Mouse (Mus musculus) MEL (cell line): ENCODE results near the gene Prm1. TPM values are rescaled to one million over a fixed set of nuclear protein-coding genes. Genes with fewer than 3 reads are reported as not detected.

Experiments
- DNase-seq: peaks from one replicate; pipeline ENCODE4 v3.0.0; 2011; ENCODE audit warnings: low read depth, low spot score
- H3K27ac ChIP-seq: 2 replicates; pipeline ENCODE4 v1.5.1; 2012; ENCODE audit warnings: low read depth, mild to moderate bottlenecking, control low read depth, low read length, moderate library complexity; ENCODE audit not compliant: control insufficient read depth
- H3K27me3 ChIP-seq, 2 experiments: fragments of 150-350 bp in 1 of 2; sonication (generic) in 1 of 2; 2 replicates each; pipeline ENCODE4 v1.6.1; 2012; ENCODE audit warnings: low read length in 2 of 2, mild to moderate bottlenecking in 2 of 2, improper control_type of control experiment in 1 of 2, moderate library complexity in 1 of 2; ENCODE audit not compliant: insufficient read depth in 2 of 2, control insufficient read depth in 1 of 2
- H3K36me3 ChIP-seq, 2 experiments: 2 replicates each; pipeline ENCODE4 v1.6.1; 2012 to 2014; ENCODE audit warnings: low read length in 2 of 2, improper control_type of control experiment in 1 of 2, inconsistent platforms in 1 of 2, mild to moderate bottlenecking in 1 of 2; ENCODE audit not compliant: insufficient read depth in 2 of 2, control insufficient read depth in 1 of 2
- H3K4me1 ChIP-seq, 2 experiments: fragments of 150-350 bp in 1 of 2; sonication (generic) in 1 of 2; 2 replicates each; pipeline ENCODE4 v1.6.1; 2012; ENCODE audit warnings: low read length in 2 of 2, improper control_type of control experiment in 1 of 2, mild to moderate bottlenecking in 1 of 2; ENCODE audit not compliant: insufficient read depth in 2 of 2, control insufficient read depth in 1 of 2
- H3K4me3 ChIP-seq, 2 experiments: fragments of 150-350 bp in 1 of 2; sonication (generic) in 1 of 2; 2 replicates each; pipeline ENCODE4 v1.5.1; 2012; ENCODE audit warnings: low read depth in 2 of 2, low read length in 2 of 2, mild to moderate bottlenecking in 2 of 2, moderate library complexity in 2 of 2, control low read depth in 1 of 2, improper control_type of control experiment in 1 of 2; ENCODE audit not compliant: control insufficient read depth in 1 of 2, insufficient read depth in 1 of 2
- H3K79me2 ChIP-seq: 2 replicates; pipeline ENCODE4 v1.6.1; 2012; ENCODE audit warnings: mild to moderate bottlenecking, low read length, moderate library complexity; ENCODE audit not compliant: control insufficient read depth, poor library complexity, insufficient read depth
- H3K9ac ChIP-seq: 2 replicates; pipeline ENCODE4 v1.6.1; 2012; ENCODE audit warnings: low read depth, mild to moderate bottlenecking, control low read depth, low read length, moderate library complexity; ENCODE audit not compliant: control insufficient read depth, poor library complexity, severe bottlenecking
- H3K9me3 ChIP-seq: fragments of 150-350 bp; sonication (generic); replicated peaks from 2 replicates; pipeline ENCODE4 v1.6.1; 2012; ENCODE audit warnings: mild to moderate bottlenecking, low read length, improper control_type of control experiment, moderate library complexity; ENCODE audit not compliant: insufficient read depth
- BHLHE40 ChIP-seq: IDR thresholded peaks from 2 replicates; pipeline ENCODE4 v1.6.1; 2012; ENCODE audit warnings: low read depth, mild to moderate bottlenecking, inconsistent platforms, low read length, improper control_type of control experiment, borderline replicate concordance
- CHD1 ChIP-seq: IDR thresholded peaks from 2 replicates; pipeline ENCODE4 v1.6.1; 2012; ENCODE audit warnings: low read depth, mild to moderate bottlenecking, inconsistent platforms, low read length, improper control_type of control experiment
- CHD2 ChIP-seq: IDR thresholded peaks from 2 replicates; pipeline ENCODE4 v1.6.1; 2011; ENCODE audit warnings: low read length, improper control_type of control experiment
- E2F4 ChIP-seq: IDR thresholded peaks from 2 replicates; pipeline ENCODE4 v1.6.1; 2011; ENCODE audit warnings: low read depth, low read length, improper control_type of control experiment, borderline replicate concordance
- ELF1 ChIP-seq: IDR thresholded peaks from 2 replicates; pipeline ENCODE4 v1.6.1; 2014; ENCODE audit warnings: low read depth, mild to moderate bottlenecking, inconsistent platforms, low read length, improper control_type of control experiment, moderate library complexity
- EP300 ChIP-seq, 2 experiments: IDR thresholded peaks; 2 replicates each; pipeline ENCODE4 v1.6.1; 2011; ENCODE audit warnings: improper control_type of control experiment in 2 of 2, low read length in 2 of 2, low read depth in 1 of 2, mild to moderate bottlenecking in 1 of 2
- ETS1 ChIP-seq: IDR thresholded peaks from 2 replicates; pipeline ENCODE4 v1.6.1; 2012; ENCODE audit warnings: low read depth, mild to moderate bottlenecking, inconsistent platforms, low read length, improper control_type of control experiment, moderate library complexity
- GATA1 ChIP-seq: IDR thresholded peaks from 2 replicates; pipeline ENCODE4 v1.6.1; 2011; ENCODE audit warnings: low read depth, low read length, improper control_type of control experiment
- HCFC1 ChIP-seq: IDR thresholded peaks from 2 replicates; pipeline ENCODE4 v1.6.1; 2012; ENCODE audit warnings: low read depth, mild to moderate bottlenecking, inconsistent platforms, low read length, improper control_type of control experiment, moderate library complexity
- JUND ChIP-seq: IDR thresholded peaks from 2 replicates; pipeline ENCODE4 v1.6.1; 2011; ENCODE audit warnings: low read depth, mild to moderate bottlenecking, improper control_type of control experiment, low read length
- KAT2A ChIP-seq: conservative IDR thresholded peaks from 2 replicates; pipeline ENCODE4 v1.6.1; 2012; ENCODE audit warnings: low read depth, low read length, improper control_type of control experiment, inconsistent platforms
- MAX ChIP-seq: IDR thresholded peaks from 2 replicates; pipeline ENCODE4 v1.6.1; 2011; ENCODE audit warnings: low read length, improper control_type of control experiment
- MEF2A ChIP-seq: IDR thresholded peaks from 2 replicates; pipeline ENCODE4 v1.6.1; 2014; ENCODE audit warnings: low read depth, mild to moderate bottlenecking, inconsistent platforms, low read length, improper control_type of control experiment; ENCODE audit not compliant: poor library complexity, insufficient replicate concordance, severe bottlenecking; ENCODE audit errors: extremely low read depth
- MYB ChIP-seq: IDR thresholded peaks from 2 replicates; pipeline ENCODE4 v1.6.1; 2011; ENCODE audit warnings: mild to moderate bottlenecking, low read depth, low read length, improper control_type of control experiment
- NELFE ChIP-seq: IDR thresholded peaks from 2 replicates; pipeline ENCODE4 v1.6.1; 2011; ENCODE audit warnings: low read depth, low read length, improper control_type of control experiment
- POLR2A ChIP-seq, 2 experiments: IDR thresholded peaks; 2 replicates each; pipeline ENCODE4 v1.6.1; 2011 to 2012; ENCODE audit warnings: low read length in 2 of 2, mild to moderate bottlenecking in 2 of 2, control low read depth in 1 of 2, improper control_type of control experiment in 1 of 2, low read depth in 1 of 2, moderate library complexity in 1 of 2; ENCODE audit not compliant: control insufficient read depth in 1 of 2, insufficient read depth in 1 of 2, poor library complexity in 1 of 2
- POLR2AphosphoS2 ChIP-seq: IDR thresholded peaks from 2 replicates; pipeline ENCODE4 v1.6.1; 2011; ENCODE audit warnings: low read length, improper control_type of control experiment
- POLR2AphosphoS5 ChIP-seq: IDR thresholded peaks from 2 replicates; pipeline ENCODE4 v1.6.1; 2012; ENCODE audit warnings: low read depth, borderline replicate concordance, mild to moderate bottlenecking, inconsistent platforms, low read length, moderate library complexity, mixed read lengths
- RAD21 ChIP-seq: IDR thresholded peaks from 2 replicates; pipeline ENCODE4 v1.6.1; 2011; ENCODE audit warnings: mild to moderate bottlenecking, low read depth, low read length, improper control_type of control experiment
- SIN3A ChIP-seq: IDR thresholded peaks from 2 replicates; pipeline ENCODE4 v1.6.1; 2012; ENCODE audit warnings: low read length, improper control_type of control experiment, inconsistent platforms
- SMC3 ChIP-seq: IDR thresholded peaks from 2 replicates; pipeline ENCODE4 v1.6.1; 2011; ENCODE audit warnings: low read depth, low read length, improper control_type of control experiment
- TAL1 ChIP-seq: IDR thresholded peaks from 2 replicates; pipeline ENCODE4 v1.6.1; 2012; ENCODE audit warnings: mild to moderate bottlenecking, inconsistent platforms, low read length, moderate library complexity, mixed read lengths
- USF1 ChIP-seq: IDR thresholded peaks from 2 replicates; pipeline ENCODE4 v1.6.1; 2014; ENCODE audit warnings: low read depth, mild to moderate bottlenecking, inconsistent platforms, low read length, improper control_type of control experiment, moderate library complexity
- USF2 ChIP-seq, 2 experiments: IDR thresholded peaks; 2 replicates each; pipeline ENCODE4 v1.6.1; 2011 to 2012; ENCODE audit warnings: improper control_type of control experiment in 2 of 2, low read length in 2 of 2, borderline replicate concordance in 1 of 2, inconsistent platforms in 1 of 2, low read depth in 1 of 2, mild to moderate bottlenecking in 1 of 2; ENCODE audit not compliant: insufficient read depth in 1 of 2
- ZC3H11A ChIP-seq: IDR thresholded peaks from 2 replicates; pipeline ENCODE4 v1.6.1; 2012; ENCODE audit warnings: low read depth, mild to moderate bottlenecking, inconsistent platforms, low read length, improper control_type of control experiment
- ZKSCAN1 ChIP-seq: IDR thresholded peaks from 2 replicates; pipeline ENCODE4 v1.6.1; 2012; ENCODE audit warnings: low read depth, mild to moderate bottlenecking, inconsistent platforms, low read length, improper control_type of control experiment, moderate library complexity
- ZMIZ1 ChIP-seq: IDR thresholded peaks from 2 replicates; pipeline ENCODE4 v1.6.1; 2012; ENCODE audit warnings: low read depth, mild to moderate bottlenecking, inconsistent platforms, low read length, improper control_type of control experiment, moderate library complexity
- polyA plus RNA-seq, 2 experiments: library from polyadenylated mRNA; stranded (reverse) in 1 of 2; unstranded in 1 of 2; fragments of >175 nt in 1 of 2; fragments of >200 nt in 1 of 2; gene quantifications; 2 replicates each; pipeline versions ENCODE4 v1.2.1 to v1.2.4; 2012; ENCODE audit warnings: low replicate concordance in 2 of 2, low read depth in 1 of 2; ENCODE audit not compliant: insufficient read length in 2 of 2, insufficient read depth in 1 of 2, missing spikeins in 1 of 2
- total RNA-seq: library from RNA; depleted of rRNA; stranded (reverse); fragments of 300-350 nt; gene quantifications from 2 replicates; pipeline ENCODE4 v1.2.3, GENCODE M21; 2012

Prm1 gene
- total and polyA plus RNA-seq, 3 experiments = not detected

DNA sequence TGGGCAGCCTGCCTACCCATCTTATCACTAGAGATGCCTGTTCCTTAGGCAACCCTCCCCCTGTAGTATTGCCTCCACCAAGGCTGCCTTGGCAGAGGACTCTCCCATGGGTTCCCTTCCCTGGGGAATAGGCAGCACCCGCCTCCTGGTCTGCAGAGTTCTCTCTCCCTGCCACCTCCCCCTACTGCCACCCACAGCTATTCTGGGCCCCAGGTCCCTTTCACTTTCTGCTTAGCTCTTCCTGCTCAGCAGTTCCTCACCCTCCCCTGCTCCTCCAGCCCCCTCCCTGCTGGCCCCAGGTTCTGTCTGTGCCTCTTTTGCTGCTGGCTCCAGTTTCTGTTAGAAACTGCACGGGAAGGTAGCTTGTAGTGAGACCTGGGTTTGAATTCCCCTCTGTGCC, 36.0 kb downstream of the Prm1 start:
- Histone ChIP-seq H3K9ac (no peak overlapping the region), H3K27me3 (no peaks in the 10 kb centered on the region; a peak in 1 of 4 replicates), H3K36me3 (no peaks in the 10 kb centered on the region; a peak in 1 of 4 replicates), H3K27ac (no peak overlapping the region), H3K4me3 (no peak overlapping the region), H3K9me3 (no peaks in the 10 kb centered on the region), H3K4me1 (no peaks in the 10 kb centered on the region), H3K79me2 (no peaks in the 10 kb centered on the region)
- TF ChIP-seq SIN3A = no peak
- no peak for TF ChIP-seq CHD2
- no peak for TF ChIP-seq TAL1
- no peak for TF ChIP-seq MAX
- no peak for TF ChIP-seq MYB
- TF ChIP-seq KAT2A = no peak
- no peak for TF ChIP-seq USF1
- no peak for TF ChIP-seq ELF1
- TF ChIP-seq ZMIZ1 = no peak
- TF ChIP-seq NELFE = no peak
- TF ChIP-seq GATA1 = no peak
- TF ChIP-seq JUND = no peak
- TF ChIP-seq ZC3H11A = no peak
- TF ChIP-seq ZKSCAN1 = no peak
- no peak for TF ChIP-seq POLR2AphosphoS2
- no peak for DNase-seq

DNA sequence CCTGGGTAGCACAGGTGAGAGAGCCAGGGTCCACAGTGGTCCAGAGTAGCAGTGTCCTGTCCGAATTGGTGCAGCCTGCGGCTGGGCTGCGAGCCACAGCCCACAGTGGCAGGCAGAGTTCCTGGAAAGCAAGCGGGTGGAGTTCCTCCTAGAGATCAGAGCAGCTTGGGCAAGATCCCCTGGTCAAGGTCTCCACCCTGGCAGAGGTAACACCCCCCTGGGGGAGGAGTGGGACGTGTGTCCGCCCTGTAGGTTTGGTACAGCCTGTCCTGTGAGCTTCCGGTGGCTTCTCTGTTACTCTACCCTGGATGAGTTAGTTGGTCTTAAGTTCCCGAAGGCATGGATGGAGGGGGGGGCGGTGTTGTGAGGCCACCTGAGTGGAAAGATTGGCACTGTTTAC, 36.8 kb downstream of the Prm1 start:
- Histone ChIP-seq H3K9me3 (no peaks in the 10 kb centered on the region), H3K27me3 (no peaks in the 10 kb centered on the region; a peak in 1 of 4 replicates), H3K27ac (no peak overlapping the region), H3K79me2 (no peaks in the 10 kb centered on the region), H3K4me3 (no peak overlapping the region), H3K4me1 (no peaks in the 10 kb centered on the region), H3K9ac (no peak overlapping the region), H3K36me3 (no peaks in the 10 kb centered on the region; a peak in 1 of 4 replicates)
- no peak for DNase-seq
- TF ChIP-seq MEF2A = no peak
- TF ChIP-seq POLR2AphosphoS2 = no peak
- no peak for TF ChIP-seq ELF1
- no peak for TF ChIP-seq USF2 (IDR thresholded peaks at IDR 0.05; ENCODE audit: borderline replicate concordance in 1 of 2, insufficient read depth in 1 of 2, low read depth in 1 of 2, low read length in 2 of 2)
- no peak for TF ChIP-seq POLR2AphosphoS5
- TF ChIP-seq HCFC1 = no peak
- no peak for TF ChIP-seq EP300 (IDR thresholded peaks at IDR 0.05; ENCODE audit: low read depth in 1 of 2, low read length in 2 of 2)
- TF ChIP-seq E2F4 = no peak
- TF ChIP-seq ETS1 = no peak
- TF ChIP-seq POLR2A (IDR thresholded peaks at IDR 0.05; ENCODE audit: control insufficient read depth in 1 of 2, insufficient read depth in 1 of 2, low read depth in 1 of 2, low read length in 2 of 2, poor library complexity in 1 of 2) = no peak
- no peak for TF ChIP-seq SMC3
- no peak for TF ChIP-seq TAL1
- no peak for TF ChIP-seq CHD1
- TF ChIP-seq BHLHE40 = no peak
- no peak for TF ChIP-seq RAD21
